Mouse (Mus musculus): ENCODE data around the gene Cngb1.

Cngb1 gene

DNA sequence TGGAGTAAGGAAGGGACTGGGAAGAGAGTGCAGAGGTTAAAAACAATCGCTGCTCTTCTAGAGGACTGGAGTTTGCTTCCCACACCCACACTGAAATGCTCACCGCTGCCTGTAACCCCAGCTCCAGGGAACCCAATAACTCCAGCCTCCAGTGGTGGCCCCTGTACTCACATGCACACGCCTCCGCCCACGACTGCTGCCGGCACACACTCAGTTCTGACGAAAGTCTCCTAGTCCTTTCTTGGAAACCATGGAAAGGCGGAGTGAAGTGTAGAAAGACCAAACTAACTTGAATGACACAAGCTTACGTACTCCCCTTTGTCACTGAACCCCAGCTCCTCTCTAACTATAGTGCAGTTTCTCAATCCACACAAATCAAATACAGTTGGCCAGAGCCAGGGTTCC, 106.4 kb downstream of the Cngb1 start:
- DNase-seq (ENCODE audit: low read depth, low spot score), result no peak

GRCm38 (mm10) chr8:95195728-95196127, 110.7 kb downstream of the Cngb1 start:
- DNase-seq (ENCODE audit: low read depth, low spot score), result no peak

DNA sequence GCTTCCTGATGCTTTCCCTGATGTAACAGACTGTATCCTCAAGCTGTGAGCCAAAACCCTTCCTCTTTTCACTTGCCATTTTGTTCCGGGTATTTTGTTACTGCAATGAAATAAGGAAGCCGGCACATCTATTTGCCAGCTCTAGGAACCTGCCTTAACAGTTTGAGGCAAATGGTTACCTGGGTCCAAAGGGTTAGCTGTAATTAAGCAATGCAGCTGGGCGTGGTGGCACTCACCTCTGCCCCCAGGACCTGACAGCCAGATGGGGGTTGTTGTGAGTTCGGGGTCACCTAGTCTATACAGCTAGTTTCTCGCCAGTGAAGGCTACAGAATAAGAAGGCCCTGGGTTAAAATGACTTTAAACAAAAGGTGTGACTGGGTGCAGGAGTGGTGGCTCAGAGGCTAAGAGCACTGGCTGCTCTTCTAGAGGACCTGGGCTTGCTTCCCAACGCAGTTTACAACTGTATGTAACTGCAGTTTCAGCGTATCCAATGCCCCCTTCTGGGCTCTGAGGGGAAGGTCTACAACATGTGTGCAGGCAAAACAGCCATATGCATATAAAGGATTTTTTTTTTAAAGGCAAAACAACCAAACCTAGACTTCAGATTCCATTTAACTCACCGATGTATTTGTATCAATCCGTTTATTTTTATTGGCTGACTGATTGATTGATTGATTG, 114.7 kb downstream of the Cngb1 start:
- DNase-seq (ENCODE audit: low read depth, low spot score), result no peak

All from telencephalon, adult 2 months (tissue).